Mouse (Mus musculus): ENCODE measurements around the gene Srarp.

Gene Srarp

GRCm38 (mm10) chr4:141456193-141456938 lies 20.5 kb upstream of the Srarp start:
- DNase-seq (ENCODE audit: low spot score), result no peak

DNA sequence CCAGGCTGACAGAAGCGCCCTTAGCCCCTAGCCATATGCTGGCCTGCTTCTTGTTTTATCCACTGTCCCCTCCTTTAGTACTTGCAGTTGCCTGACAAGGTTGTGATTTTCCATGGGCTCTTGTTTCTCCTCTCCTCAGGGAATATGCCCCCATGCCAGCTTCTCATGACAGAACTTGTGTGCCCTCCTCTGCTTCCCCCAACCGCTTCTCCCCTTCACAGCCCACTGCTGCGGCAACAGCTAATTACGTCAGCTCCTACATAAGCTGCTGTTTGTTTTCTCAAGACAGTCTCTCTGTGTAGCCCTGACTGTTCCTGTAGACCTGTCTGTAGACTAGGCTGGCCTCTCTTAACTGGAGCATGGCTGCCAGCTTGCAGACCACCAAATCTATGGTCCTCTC lies 19.6 kb upstream of the Srarp start:
- no peak for DNase-seq (ENCODE audit: low spot score)

GRCm38 (mm10) chr4:141454581-141455350 lies 18.9 kb upstream of the Srarp start:
- no peak for DNase-seq (ENCODE audit: low spot score)

DNA sequence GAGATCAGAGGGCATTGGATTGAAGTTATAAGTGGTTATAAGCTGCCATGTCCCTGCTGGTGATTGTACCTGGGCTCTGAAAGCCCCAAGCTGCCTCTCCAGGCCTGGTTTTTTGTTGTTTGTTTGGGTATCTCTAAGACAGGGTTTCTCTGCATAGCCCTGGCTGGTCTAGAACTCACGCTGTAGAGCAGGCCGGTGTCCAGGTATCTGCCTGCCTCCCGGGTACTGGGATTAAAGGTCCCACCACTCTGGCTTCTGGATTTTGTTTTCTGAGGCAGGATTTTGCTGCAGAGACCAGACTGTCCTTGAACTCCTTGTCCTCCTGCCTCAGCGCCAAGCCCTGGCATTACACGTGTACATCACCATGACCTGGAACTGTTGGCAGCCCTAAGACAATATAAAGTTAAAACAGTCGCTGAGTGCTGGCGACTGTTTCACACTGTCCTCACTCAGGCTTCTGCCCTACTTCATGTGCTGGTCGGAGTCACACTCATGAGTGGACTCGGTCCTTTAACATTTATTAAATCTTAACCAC lies 16.1 kb upstream of the Srarp start:
- DNase-seq (ENCODE audit: low spot score), result no peak

DNA sequence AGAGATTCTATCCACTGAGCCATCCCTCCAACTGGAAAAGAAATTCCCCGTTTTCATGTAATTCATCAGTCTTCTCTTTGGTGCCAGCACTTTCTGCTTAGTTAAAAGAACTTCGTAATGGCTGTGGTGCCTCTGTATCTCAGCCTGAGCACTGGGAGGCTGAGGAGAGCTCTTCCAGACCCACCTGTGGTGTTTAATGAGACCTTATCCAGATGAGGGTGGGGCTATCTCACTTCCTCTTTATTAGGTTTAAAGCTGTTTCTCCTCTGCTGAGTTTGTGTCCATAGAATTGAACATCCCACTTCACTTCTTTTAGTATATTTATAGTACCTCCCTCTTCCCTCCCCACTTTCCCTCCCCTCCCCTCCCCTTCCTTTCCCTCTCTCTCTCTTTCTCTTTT lies 15.3 kb upstream of the Srarp start:
- no peak for DNase-seq (ENCODE audit: low spot score)

DNA sequence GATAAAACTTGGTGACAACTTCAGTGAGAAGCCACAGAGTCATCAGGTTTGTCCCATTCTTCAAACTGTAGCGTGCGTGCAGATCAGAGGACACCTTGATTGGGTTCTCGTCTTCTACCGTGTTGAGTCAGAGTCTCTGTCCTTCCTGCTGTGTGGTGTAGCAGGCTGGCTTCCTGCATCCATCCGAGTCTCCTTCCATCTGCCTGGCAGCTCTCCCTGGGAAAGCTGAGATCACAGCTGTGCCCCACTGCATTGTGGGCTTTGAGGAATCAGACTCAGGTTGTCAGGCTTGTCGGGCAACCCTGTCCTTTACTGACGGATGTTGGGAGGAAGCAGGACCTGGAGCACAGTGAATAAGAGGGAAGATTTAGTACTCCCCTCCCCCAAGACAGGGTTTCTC lies 10.3 kb upstream of the Srarp start:
- no peak for DNase-seq (ENCODE audit: low spot score)

GRCm38 (mm10) chr4:141445328-141445720 lies 9.4 kb upstream of the Srarp start:
- peak; percentile 23 for DNase-seq (ENCODE audit: low spot score)

DNA sequence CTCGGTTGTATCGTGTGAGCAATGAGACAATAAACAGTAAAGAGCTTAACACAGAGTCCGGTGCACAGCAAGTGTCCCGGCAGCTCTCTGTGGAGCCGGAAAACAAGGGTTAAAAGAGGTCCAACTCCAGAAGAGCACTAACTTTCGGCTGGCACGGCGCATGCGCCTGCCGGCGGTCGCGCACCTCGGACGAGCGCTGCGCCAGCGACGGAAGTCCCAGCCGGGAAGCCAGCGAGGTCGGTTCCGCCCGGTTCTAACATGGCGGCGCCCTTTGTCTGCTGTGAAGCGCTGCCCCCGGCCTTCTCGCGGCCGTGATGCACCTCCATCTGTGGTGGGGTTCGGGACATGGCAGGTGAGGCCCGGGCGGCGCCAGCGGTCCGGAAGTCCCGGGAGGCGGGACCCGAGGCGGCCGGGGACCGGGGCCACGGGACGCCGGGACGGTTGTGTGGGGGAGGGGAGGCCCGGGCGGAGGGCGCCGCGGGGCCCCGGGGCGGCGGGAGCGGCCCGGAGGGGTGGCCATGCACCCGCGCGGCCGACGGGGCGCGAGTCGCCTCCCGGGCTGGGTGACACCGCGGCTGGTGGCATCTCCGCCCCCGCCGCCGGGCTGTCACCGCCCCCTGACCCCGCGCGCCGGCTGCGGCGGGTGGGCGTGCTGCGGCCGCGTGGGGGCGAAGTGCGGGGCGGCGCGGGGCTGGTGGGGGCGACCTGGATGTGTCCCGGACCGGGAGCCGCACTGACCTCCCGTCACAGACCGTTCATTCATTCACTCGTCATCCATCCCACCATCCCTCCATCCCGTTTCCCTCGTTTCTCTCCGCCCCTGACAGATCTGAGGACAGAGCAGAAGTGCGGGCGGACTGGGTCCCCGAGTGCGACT lies 8.8 kb upstream of the Srarp start, which contains the start of gene Zbtb17:
Zbtb17 (plus strand) TSS at position 204 of the 877 bp plus-strand sequence.
- peak; percentile 92 for DNase-seq (ENCODE audit: low spot score)

- no peak for DNase-seq (ENCODE audit: low spot score)
Observed at GRCm38 (mm10) chr4:141443641-141444429, 7.9 kb upstream of the Srarp start.

- DNase-seq (ENCODE audit: low spot score), result no peak
Observed at GRCm38 (mm10) chr4:141440877-141441276, 5.0 kb upstream of the Srarp start.

GRCm38 (mm10) chr4:141439083-141439803 lies 3.3 kb upstream of the Srarp start:
- no peak for DNase-seq (ENCODE audit: low spot score)

DNA sequence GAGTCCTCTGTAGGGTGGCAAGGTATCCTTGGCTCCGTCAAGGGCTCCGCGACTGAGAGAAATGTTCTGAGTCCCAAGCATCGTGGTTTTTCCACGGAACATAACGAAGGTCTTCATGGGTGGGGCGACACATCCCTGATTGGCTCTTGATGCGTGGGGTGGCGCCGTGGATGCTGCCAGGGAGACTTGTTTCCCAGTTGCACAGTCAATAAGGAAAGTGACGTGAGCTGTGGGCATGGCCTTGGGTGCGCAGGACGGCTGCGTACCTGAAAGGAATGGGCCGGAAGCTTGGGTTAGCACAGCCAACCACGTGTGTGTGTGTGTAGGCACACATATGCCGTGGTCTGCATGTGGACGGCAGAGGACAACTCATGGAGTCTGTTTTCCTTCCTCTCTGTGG lies 2.7 kb downstream of the Srarp start:
- DNase-seq (ENCODE audit: low spot score), result no peak

DNA sequence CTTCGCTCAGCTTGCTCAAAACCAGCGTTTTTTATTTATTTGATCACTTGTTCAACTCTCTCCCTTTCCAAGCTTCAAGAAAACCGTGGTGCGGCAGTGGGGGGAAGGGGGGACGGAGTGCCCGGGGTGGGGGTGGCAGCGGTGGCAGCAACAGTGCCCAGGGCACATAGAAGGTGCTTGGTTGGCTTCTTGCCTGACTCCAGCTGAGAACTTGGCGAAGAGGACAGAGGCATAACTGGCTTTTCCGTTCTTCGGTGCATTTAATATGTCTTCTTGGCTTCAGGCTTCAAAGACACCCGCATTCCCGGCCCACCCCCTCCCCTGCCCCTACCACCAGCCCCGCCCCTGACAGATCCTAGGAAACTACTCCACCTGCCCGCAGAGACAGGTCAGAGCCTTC lies 3.2 kb downstream of the Srarp start:
- DNase-seq (ENCODE audit: low spot score), result no peak

GRCm38 (mm10) chr4:141430997-141431396 lies 4.9 kb downstream of the Srarp start:
- peak; percentile 81 for DNase-seq (ENCODE audit: low spot score)

GRCm38 (mm10) chr4:141429847-141430246 lies 6.1 kb downstream of the Srarp start:
- DNase-seq (ENCODE audit: low spot score), result peak; percentile 29

DNA sequence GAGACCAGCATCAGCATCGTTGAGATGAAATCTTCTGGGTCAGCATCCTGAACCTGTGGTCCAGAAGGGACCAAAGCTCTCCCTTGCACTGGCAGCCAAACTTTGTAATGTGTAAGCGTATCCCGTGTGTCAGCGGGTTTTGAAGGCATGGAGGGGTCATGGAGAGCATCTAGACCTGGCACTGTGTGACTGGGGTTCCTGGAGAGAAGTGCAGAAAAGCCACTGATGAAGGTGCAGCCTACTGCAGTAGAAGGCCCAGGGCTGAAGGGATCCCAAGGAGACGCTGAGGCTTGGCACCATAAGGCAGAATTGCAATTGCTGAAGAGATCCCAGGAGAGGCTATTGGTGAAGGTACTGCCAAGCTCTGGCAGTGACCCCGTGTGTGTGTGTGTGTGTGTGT lies 6.5 kb downstream of the Srarp start:
- DNase-seq (ENCODE audit: low spot score), result no peak

- no peak for DNase-seq (ENCODE audit: low spot score)
Observed at GRCm38 (mm10) chr4:141427921-141428320, 8.0 kb downstream of the Srarp start.

- DNase-seq (ENCODE audit: low spot score), result no peak
Observed at GRCm38 (mm10) chr4:141426796-141427745, 8.8 kb downstream of the Srarp start.

Measured in embryo, embryonic 10.5 days (tissue).